Mouse (Mus musculus): Measurements from ENCODE around the gene Phtf2. TPM values are rescaled to one million over a fixed set of nuclear protein-coding genes. Genes with fewer than 3 reads are reported as not detected.
A peak's percentile ranks its signal among the peaks of the same experiment; 100 is the strongest.

Gene Phtf2
- 5.8 and 6.5 TPM in 2 replicates for total RNA-seq (2015; ENCODE audit: low replicate concordance)
- total RNA-seq (2017; ENCODE audit: low replicate concordance): 5.7 and 6.4 TPM in 2 replicates

DNA sequence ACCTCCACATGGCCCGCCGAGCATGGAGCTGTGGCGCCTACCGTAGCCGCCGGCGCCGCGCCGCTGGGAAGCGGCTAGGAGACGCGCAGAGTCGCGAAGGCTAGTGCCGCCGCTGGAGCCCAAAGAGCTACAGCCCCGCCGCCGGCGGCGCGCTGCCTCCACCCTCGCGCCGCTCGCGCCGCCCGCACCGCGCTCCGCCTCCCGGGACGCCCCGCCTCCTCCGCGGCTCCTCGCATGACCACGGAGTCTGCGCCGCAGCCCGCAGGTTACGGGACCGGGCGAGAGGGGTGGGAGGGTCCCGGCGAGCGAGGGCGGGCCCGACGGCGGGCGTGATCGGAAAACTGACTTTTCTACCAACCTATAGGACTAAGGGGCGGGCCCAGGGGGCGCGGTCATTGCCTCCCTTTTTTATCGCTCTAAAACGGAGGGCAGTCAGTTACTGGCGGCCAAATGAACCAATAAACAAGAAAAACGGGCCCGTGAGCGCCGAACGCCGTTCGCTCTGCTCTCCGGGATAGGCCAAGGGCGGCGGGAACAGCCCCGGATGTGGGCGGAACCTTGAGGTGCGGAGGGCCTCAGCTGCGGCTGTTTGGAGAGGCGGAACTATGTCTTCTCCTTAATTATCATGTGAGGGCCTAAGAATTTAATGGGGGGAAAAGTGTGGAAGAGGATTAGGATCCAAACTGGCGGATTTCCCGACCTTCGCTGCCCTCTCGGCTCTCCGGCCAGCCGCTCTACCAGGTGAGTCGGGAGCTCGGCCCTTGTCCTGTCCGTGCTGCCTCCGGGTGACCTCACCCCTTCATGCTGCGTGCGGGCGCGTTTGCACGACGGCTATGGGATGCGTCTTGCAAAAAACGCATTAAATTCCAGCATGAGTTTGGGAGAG, at the start of gene Phtf2, which contains the start of gene Tmem60:
Gene Phtf2, minus strand, starts transcription at position 210 of the 886 bp plus-strand sequence.
Gene Tmem60, plus strand, starts transcription at position 277 of the 886 bp plus-strand sequence.
- peak; percentile 92 for ATAC-seq (replicated peaks; ENCODE audit: low FRiP score, poor library complexity, severe bottlenecking)

DNA sequence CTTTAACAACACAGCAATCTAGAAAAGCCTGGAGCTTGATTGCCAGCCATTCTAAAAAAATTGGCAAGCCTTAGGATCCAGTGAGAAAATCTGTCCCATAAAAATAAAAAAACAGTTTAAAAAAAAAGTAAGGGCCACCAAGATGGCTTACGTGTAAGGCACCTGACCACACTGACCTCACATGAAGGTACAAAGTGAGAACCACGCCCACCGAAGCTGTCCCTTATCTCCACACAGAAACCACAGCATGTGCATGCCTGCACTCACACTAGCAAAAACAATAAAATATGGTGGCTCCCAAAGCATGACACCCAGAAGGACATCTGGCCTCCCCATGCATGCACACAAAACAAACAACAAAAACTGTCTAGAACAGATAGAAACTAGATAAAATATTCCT, 49.4 kb upstream of the Phtf2 start:
- peak; percentile 72 for ATAC-seq (replicated peaks; ENCODE audit: low FRiP score, poor library complexity, severe bottlenecking)

DNA sequence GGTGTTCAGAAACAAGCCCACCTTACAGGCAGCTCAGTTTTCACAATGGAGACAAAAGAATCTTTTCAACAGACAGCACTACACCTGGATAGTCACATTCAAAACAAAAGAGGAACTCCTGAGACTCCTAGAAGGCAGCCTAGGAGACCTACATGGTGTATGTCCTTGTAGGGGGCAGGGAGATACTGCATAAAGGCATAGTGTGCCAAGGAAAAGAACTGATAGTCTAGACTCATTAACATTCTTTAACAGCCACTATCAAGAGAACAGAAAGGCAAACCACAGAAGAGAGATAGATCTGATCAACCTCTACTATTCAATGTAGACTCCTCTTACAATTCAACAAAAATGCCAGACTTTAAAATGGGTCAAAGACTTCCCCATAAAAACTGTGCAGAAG, 48.5 kb upstream of the Phtf2 start:
- ATAC-seq (replicated peaks; ENCODE audit: low FRiP score, poor library complexity, severe bottlenecking): no peak

DNA sequence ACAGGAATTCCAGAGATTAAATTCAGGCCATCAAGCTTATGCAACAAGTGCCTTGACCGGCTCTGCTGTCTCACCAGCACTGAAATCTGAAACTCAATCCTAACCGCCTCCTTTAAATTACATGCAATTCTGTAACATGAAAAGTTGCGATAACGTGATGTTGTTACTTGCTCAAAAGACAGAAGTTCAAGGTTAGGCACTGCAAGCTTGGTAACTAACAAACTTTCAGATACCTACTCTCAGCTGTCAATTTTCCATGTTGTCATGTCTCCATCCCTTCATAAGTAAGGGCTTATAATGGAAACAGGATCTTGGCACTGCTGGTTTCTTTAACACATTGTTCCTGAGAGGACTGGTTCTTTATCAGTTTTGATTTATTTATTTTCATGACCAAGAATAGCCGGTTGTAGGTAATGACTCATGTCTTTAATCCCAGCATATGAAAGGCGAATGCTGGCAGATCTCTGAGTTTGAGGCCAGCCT, 47.8 kb upstream of the Phtf2 start:
- ATAC-seq (replicated peaks; ENCODE audit: low FRiP score, poor library complexity, severe bottlenecking): no peak

GRCm38 (mm10) chr5:20925451-20925850, 43.5 kb upstream of the Phtf2 start:
- ATAC-seq (replicated peaks; ENCODE audit: low FRiP score, poor library complexity, severe bottlenecking): no peak

GRCm38 (mm10) chr5:20924608-20925007, 42.7 kb upstream of the Phtf2 start:
- ATAC-seq (replicated peaks; ENCODE audit: low FRiP score, poor library complexity, severe bottlenecking): no peak

- no peak for ATAC-seq (replicated peaks; ENCODE audit: low FRiP score, poor library complexity, severe bottlenecking)
These were observed 37.6 kb upstream of the Phtf2 start for GRCm38 (mm10) chr5:20919566-20919965.

- no peak for ATAC-seq (replicated peaks; ENCODE audit: low FRiP score, poor library complexity, severe bottlenecking)
These were observed 37.0 kb upstream of the Phtf2 start for GRCm38 (mm10) chr5:20918967-20919366.

DNA sequence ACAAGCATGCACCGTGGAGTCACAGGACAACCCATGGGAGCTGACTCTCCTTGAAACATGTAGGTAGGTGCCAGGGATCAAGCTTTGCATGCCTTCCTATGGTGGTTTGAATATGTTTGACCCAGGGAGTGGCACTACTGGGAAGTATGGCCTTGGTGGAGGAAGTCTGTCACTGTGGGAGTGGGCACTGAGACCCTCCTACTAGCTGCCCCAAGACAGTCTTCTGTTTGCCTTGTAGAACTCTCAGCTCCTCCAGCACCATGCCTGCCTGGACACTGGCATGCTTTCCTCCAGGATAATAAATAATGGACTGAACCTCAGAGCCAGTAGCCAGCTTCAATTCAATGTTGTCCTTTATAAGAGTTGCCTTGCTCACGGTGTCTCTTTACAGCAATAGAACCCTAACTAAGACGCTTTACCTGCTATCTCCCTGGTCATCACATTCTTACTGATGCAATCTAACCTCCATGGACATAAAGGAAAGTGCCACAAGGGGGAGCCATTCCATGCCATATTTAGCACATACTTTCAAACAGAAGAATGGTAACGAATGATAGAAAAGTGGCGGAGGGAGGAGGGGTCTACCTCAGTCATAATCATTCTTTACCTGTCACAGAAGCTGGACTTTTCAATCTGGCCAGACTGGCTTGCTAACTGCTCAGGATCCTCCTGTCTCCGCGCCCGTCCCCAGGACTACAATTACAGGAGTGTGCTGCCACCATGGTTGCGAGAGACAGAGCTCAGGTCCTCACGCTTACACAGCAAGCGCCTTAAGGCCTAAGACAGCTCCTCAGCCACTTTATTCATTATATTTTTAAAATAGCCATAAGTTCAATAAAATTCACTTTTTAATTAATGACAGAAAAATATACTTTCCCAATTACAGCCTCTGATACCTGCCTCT, 31.7 kb upstream of the Phtf2 start:
- ATAC-seq (replicated peaks; ENCODE audit: low FRiP score, poor library complexity, severe bottlenecking): 0 out of 2 replicates have a peak, but pooled peaks have one; percentile 37

DNA sequence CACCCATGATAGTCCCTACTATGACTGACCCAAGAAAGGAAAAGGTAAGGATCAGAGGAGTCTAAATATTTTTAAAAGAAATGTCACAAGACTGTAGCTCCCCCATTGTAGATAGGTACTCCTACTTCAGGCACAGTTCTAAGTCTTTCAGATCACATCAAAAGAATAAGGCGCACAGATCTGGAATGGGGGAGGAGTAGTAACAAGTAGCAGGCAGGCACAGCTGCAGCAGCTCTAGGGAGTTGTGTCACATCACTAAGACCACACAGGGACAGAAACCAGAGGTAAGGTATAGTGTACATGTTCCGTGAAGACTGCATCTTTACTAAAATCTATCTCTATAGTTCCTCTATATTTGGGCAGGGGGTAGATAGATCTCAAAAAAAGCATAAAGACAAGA, 29.8 kb upstream of the Phtf2 start:
- no peak for ATAC-seq (replicated peaks; ENCODE audit: low FRiP score, poor library complexity, severe bottlenecking)

DNA sequence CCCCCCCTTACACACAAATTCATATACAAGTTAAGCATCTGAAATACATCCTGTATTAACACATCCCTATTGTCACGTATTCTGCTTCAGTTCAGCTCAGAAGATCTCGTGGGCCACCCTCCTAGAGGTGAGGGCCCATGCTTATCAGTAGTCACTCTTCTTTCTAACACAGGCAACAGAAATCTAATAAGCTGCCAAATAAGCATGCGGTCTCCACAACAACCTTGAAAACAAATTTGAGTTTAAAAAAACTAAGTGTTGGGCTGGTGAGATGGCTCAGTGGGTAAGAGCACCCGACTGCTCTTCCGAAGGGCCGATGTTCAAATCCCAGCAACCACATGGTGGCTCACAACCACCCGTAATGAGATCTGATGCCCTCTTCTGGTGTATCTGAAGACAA, 24.3 kb upstream of the Phtf2 start:
- no peak for ATAC-seq (replicated peaks; ENCODE audit: low FRiP score, poor library complexity, severe bottlenecking)

DNA sequence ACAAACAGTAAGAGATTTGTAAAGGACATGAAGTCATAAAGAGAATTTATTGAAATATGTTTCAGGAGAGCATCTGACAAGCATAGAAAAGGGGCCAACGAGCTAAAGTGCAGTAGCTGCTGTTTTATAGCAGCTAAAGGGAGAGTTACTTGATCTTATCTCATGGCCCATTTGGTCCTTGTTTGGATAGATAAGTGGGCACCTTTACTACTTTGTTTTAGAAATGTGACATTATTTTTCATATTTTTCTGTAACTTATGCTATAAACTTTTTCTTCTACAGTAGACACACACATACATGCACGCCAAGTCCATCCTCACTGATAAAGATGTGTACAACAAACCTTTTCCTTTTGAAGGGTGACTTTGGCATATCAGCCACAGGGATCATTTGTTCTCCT, 23.5 kb upstream of the Phtf2 start:
- no peak for ATAC-seq (replicated peaks; ENCODE audit: low FRiP score, poor library complexity, severe bottlenecking)

GRCm38 (mm10) chr5:20904647-20905046, 22.7 kb upstream of the Phtf2 start:
- no peak for ATAC-seq (replicated peaks; ENCODE audit: low FRiP score, poor library complexity, severe bottlenecking)

DNA sequence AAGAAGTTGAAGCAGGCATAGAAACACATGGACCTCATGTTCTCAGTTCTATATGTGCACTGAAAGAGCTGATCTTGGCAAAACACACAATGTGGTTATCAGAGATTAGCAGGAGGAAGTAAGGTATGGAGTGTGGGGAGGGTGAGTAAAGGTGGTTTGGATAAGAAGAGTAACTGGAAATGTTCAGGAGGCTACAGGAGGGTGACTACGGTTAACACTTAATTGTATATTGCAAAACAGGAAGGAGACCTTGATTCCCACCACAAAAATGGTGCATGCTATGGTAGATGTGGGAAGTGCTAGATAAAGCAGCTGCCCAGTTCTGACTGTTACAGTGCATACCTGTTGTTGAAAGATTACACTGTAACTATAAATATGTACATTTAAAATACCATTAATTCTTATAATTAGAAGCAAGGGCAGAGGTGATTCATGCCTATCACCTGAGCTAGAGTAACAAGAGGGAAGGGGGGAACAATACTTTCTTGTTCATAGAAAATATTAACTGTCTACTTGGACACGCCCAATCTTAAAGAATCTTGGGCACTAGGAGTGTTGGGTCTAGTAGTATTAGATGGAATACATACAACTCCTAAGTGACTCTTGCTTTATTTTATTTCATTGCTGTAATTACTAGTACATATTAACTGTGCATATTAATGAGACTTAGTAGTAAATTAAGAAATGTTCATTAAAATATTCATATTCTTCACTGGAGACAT, 15.7 kb upstream of the Phtf2 start:
- peak; percentile 94 for ATAC-seq (replicated peaks; ENCODE audit: low FRiP score, poor library complexity, severe bottlenecking)

DNA sequence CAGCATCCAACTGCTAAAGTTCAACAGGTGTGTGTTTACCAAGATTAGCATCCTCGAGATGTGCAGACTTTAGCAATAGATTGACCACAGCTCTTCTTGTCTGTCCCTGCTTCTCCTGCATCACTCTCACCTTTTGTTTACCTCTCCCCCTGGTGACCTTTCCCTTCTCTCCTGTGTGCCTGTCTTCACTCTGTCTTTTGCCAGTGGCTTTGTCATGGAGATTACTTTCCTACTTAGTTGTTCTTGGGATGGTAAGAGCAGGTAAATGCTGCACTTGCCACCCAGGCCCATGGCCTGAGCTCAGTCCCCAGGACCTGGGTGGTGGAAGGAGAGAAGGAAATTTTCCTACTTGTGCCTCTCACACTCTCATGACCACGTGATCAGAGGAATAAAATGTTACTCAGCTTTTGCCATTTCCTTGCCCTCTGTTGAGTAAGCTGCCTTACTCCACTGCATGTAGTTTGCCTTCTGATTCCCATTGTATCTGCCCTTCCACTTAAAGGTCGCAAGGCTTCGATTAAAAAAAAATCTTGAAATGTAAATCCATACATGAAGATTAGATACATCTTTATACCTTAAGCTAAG, 2.2 kb upstream of the Phtf2 start:
- ATAC-seq (replicated peaks; ENCODE audit: low FRiP score, poor library complexity, severe bottlenecking): no peak

DNA sequence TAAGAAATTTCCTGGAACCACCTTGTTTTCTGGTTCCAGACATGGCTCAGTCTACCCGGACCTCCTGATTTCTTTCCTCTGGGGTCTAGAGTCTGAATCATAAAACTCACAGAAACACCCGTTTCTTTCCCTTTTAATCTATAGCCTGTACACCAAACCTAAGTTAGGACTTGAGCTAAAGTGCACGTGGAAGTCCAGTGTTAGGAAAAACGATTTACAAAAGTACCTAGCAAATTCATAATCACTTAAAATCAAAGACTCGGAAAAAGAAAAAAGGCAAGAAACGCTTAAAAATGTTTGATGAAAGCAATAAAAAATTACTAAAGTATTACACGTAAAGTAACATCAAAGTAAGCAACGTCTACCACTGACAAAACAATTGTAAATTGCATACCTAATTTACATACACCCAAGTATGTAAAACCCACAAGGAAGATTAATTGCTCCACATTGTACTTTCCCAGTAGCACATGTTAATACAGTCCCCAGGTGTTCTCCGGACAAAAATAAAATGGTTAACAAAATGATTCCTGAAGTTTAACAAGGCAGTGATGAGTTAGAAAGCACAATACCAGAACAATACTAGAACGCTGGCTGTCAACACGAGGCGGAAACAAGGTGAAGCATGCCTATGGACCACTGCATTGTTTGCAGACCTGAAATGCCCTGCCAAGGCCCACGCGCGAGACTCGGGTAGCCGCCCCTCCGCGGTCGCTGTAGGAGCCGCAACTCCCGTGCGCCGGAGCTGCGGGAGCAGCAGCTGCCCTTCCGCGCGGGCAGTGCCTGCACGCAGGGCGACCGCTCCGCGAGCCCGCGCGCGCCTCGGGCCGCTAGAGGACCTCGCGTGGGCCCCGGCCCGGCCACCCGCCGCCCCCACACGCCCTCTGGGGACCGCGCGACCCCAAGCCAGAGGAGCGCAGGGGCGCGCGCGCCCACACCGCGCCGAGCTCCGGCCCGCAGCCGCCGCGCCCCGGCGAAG, 838 bp downstream of the Phtf2 start:
- ATAC-seq (replicated peaks; ENCODE audit: low FRiP score, poor library complexity, severe bottlenecking): peak; percentile 34; the same call in 1 of the 2 replicates

- no peak for ATAC-seq (replicated peaks; ENCODE audit: low FRiP score, poor library complexity, severe bottlenecking)
These were observed 1.5 kb downstream of the Phtf2 start for GRCm38 (mm10) chr5:20880386-20880785.

DNA sequence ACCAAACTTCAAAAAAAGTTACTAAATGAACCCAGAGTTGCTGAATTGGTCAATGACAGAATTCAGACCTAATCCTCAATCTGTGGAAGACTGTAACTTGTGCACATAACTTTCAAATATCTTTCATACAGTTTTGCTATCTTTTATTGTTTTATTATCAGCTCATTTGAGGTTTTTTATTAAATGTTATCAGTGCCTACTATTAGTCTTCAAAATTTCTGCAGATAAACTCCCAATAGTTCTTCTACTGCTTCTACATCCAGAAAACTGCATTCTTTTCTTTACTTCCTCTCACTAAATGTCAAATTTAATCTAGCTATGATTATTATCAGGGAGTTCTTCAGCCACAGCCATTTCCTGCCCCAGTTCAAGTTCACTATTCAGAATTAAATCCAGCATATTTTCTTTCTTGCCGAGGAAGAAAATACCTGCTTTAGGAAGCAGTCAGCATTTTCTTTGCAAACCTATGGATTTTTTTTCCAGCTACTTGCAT, 4.9 kb downstream of the Phtf2 start:
- ATAC-seq (replicated peaks; ENCODE audit: low FRiP score, poor library complexity, severe bottlenecking): no peak
